Mouse (Mus musculus): ENCODE measurements at regions not wholly inside any gene's neighbourhood (a gene's known extent, or its start where the extent isn't known, plus 50 kb on each side); places are given as distances from the start of the nearest gene placed in this dataset.

DNA sequence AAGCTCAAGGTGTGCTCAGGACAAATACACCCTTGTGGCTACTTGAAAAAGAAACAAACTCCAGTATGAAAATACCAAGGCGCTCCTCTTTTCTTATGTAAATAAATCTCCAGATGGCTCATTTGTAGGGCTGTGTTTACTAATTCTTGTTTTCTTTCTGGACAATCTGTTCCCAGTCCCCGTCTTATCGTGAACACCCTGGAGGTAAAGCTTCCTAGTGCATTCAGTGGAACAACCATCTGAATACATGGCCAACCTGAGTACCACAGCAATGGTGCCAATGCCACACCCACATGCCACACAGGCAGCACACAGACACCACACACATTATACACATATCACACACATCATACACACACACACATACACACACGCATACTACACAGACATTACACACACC lies 396.1 kb downstream of the Wdr11 start:
- DNase-seq (ENCODE audit: low read depth) = peak; percentile 67
- TF ChIP-seq CTCF (IDR thresholded peaks at IDR 0.05; ENCODE audit: borderline replicate concordance, extremely low read depth, insufficient read depth, insufficient read length) = no peak
- TF ChIP-seq POLR2A (IDR thresholded peaks at IDR 0.05; ENCODE audit: borderline replicate concordance, extremely low read depth, insufficient read depth, insufficient read length, poor library complexity, severe bottlenecking) = no peak

DNA sequence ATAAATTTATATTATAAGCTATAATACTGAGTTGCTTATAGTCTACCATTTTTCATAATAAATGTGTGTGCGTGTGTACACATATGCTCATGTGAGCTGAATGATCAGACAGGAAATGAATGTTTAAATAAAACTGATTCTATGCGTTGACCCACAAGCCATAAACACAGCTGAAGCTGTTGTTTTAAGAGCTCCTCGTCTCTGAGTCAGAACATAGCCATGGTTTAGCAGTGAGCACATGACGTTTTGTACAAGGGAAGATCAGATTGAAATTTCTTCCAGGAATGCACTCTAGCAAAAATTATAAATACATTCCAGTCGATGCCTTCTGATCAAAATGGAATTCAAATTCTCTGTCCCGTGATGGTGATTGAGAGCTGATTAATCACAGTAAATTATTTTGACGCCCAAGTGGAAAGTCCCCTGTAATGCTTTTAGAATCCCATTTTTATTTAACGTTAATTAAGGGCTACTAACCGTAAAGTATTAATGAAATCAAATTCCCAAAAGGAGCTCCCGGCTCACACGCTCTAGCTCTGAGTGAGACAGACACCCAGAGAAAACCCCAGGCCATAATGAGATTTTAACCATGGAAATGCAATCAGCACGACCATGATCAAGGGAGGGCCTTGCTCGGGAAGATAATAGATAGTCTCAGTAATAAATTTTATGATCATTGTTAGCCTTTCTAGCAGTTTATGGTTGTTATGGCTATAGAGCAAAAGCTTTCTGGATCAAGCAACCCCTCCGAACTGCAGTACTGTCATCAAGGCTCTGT lies 402.0 kb downstream of the Wdr11 start:
- TF ChIP-seq POLR2A (IDR thresholded peaks at IDR 0.05; ENCODE audit: borderline replicate concordance, extremely low read depth, insufficient read depth, insufficient read length, poor library complexity, severe bottlenecking) = no peak
- no peak for TF ChIP-seq CTCF (IDR thresholded peaks at IDR 0.05; ENCODE audit: borderline replicate concordance, extremely low read depth, insufficient read depth, insufficient read length)
- DNase-seq (ENCODE audit: low read depth) = peak; percentile 61

DNA sequence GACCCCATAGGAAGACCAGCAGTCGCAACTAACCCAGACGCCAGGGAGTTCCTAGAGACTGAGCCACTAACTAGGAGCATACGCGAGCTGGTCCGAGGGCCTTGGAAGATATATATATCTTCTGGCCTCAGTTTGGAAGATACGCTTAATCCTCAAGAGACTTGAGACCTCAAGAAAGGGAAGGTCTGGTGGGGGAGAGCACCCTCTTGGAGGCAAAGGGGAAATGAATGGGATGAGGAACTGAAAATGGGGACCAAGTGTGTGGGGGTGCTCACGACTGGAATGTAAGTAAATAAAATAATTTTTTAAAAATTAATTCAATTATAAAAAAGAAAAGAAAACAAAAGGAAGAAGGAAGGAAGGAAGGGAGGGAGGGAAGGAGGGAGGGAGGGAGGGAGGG lies 403.9 kb downstream of the Wdr11 start:
- TF ChIP-seq POLR2A (IDR thresholded peaks at IDR 0.05; ENCODE audit: borderline replicate concordance, extremely low read depth, insufficient read depth, insufficient read length, poor library complexity, severe bottlenecking) (no peak), CTCF (IDR thresholded peaks at IDR 0.05; ENCODE audit: borderline replicate concordance, extremely low read depth, insufficient read depth, insufficient read length) (no peak)
- DNase-seq (ENCODE audit: low read depth) = no peak

DNA sequence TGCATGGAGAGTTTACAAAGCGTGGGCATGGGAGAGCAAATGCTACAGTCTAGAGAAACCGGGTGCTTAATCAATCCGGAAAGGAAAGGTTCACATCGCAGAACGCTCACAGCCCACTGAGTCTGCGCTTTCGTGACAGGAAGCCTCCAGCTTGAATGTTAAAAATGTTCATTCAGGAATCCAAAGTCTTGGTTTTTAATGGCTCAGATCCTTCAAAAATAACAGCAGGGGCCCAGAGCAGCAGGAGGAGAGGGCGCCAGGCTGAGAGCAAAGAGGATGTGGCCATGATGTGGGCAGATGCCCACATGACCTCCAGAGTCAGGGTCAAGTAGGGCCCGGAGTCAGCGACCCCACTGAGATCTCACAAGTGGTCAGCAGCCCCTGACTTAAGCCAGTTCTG lies 409.4 kb downstream of the Wdr11 start:
- peak; percentile 27 for DNase-seq (ENCODE audit: low read depth)
- TF ChIP-seq CTCF (IDR thresholded peaks at IDR 0.05; ENCODE audit: borderline replicate concordance, extremely low read depth, insufficient read depth, insufficient read length) (no peak), POLR2A (IDR thresholded peaks at IDR 0.05; ENCODE audit: borderline replicate concordance, extremely low read depth, insufficient read depth, insufficient read length, poor library complexity, severe bottlenecking) (no peak)

DNA sequence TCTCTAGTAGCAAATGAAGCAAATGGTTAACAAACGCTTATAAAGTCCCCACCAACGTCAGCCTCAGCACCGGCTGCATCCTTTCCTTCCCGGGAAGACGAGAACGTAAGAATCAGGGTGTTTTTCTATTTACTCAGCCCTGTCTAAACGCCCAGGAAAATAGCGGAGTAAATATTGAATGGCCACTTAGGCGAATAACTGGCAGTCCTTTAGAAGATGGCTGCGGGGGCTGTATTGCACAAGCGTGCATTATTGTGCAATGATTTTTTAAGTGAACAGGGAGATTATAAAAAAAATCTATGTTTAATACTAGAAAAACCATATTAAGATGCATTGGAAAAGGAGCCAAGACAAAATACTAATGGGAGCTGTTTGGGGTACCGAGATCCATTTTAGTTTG lies 410.3 kb downstream of the Wdr11 start:
- TF ChIP-seq CTCF (IDR thresholded peaks at IDR 0.05; ENCODE audit: borderline replicate concordance, extremely low read depth, insufficient read depth, insufficient read length) = no peak
- TF ChIP-seq POLR2A (IDR thresholded peaks at IDR 0.05; ENCODE audit: borderline replicate concordance, extremely low read depth, insufficient read depth, insufficient read length, poor library complexity, severe bottlenecking) = no peak
- DNase-seq (ENCODE audit: low read depth) = peak; percentile 23

GRCm38 (mm10) chr7:130005406-130005805 lies 413.7 kb downstream of the Wdr11 start:
- no peak for TF ChIP-seq POLR2A (IDR thresholded peaks at IDR 0.05; ENCODE audit: borderline replicate concordance, extremely low read depth, insufficient read depth, insufficient read length, poor library complexity, severe bottlenecking)
- no peak for TF ChIP-seq CTCF (IDR thresholded peaks at IDR 0.05; ENCODE audit: borderline replicate concordance, extremely low read depth, insufficient read depth, insufficient read length)
- peak; percentile 17 for DNase-seq (ENCODE audit: low read depth)

GRCm38 (mm10) chr7:130007993-130008583 lies 416.4 kb downstream of the Wdr11 start:
- DNase-seq (ENCODE audit: low read depth) = no peak
- no peak for TF ChIP-seq POLR2A (IDR thresholded peaks at IDR 0.05; ENCODE audit: borderline replicate concordance, extremely low read depth, insufficient read depth, insufficient read length, poor library complexity, severe bottlenecking)
- no peak for TF ChIP-seq CTCF (IDR thresholded peaks at IDR 0.05; ENCODE audit: borderline replicate concordance, extremely low read depth, insufficient read depth, insufficient read length)

GRCm38 (mm10) chr7:130008591-130009418 lies 417.1 kb downstream of the Wdr11 start:
- DNase-seq (ENCODE audit: low read depth) = no peak
- TF ChIP-seq POLR2A (IDR thresholded peaks at IDR 0.05; ENCODE audit: borderline replicate concordance, extremely low read depth, insufficient read depth, insufficient read length, poor library complexity, severe bottlenecking) = no peak
- TF ChIP-seq CTCF (IDR thresholded peaks at IDR 0.05; ENCODE audit: borderline replicate concordance, extremely low read depth, insufficient read depth, insufficient read length) = no peak

DNA sequence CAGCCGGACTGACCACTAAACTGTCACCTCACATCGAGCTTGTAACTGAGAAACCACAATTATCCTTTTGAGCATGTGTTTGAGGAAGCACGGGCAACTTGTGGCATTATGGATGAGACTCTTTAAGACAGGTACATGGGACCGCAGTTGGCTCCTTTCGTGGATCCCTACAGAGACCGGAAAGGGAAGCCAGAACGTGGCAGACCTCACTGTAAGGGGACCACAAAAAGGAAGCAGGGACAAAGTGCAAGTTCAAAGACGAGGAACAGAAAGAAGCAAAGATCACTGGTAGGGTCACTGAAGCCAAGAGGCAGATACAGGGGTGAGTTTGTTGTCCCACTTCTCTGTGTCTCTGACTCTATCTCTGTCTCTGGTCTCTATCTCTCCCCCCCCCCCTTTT lies 420.4 kb downstream of the Wdr11 start:
- TF ChIP-seq CTCF (IDR thresholded peaks at IDR 0.05; ENCODE audit: borderline replicate concordance, extremely low read depth, insufficient read depth, insufficient read length) (no peak), POLR2A (IDR thresholded peaks at IDR 0.05; ENCODE audit: borderline replicate concordance, extremely low read depth, insufficient read depth, insufficient read length, poor library complexity, severe bottlenecking) (no peak)

GRCm38 (mm10) chr7:130013109-130013508 lies 421.4 kb downstream of the Wdr11 start:
- DNase-seq (ENCODE audit: low read depth) = no peak
- no peak for TF ChIP-seq CTCF (IDR thresholded peaks at IDR 0.05; ENCODE audit: borderline replicate concordance, extremely low read depth, insufficient read depth, insufficient read length)
- no peak for TF ChIP-seq POLR2A (IDR thresholded peaks at IDR 0.05; ENCODE audit: borderline replicate concordance, extremely low read depth, insufficient read depth, insufficient read length, poor library complexity, severe bottlenecking)

More for the DNA sequence above, 420.4 kb downstream of the Wdr11 start:
- DNase-seq (ENCODE audit: low read depth) = no peak

DNA sequence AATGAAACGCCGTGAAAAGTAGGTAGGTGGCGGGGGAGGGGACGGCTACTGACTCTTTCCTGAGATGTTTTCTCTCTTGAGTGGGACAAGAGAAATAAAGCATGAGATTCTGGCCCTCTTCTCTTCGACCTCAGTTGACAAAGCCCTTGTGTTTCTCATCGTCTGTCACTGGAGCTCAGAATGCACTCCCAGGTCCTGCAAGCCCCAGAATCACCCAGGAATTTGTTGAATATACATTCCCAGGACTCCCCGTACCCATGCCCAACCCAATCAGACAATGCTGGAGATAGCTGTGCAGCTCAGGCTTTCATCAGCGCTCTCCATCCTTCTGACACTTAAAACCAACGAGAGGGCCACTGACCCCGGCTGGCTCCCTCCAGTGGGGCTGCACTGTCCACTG lies 422.9 kb downstream of the Wdr11 start:
- no peak for DNase-seq (ENCODE audit: low read depth)
- TF ChIP-seq POLR2A (IDR thresholded peaks at IDR 0.05; ENCODE audit: borderline replicate concordance, extremely low read depth, insufficient read depth, insufficient read length, poor library complexity, severe bottlenecking) (no peak), CTCF (IDR thresholded peaks at IDR 0.05; ENCODE audit: borderline replicate concordance, extremely low read depth, insufficient read depth, insufficient read length) (no peak)
